Mouse (Mus musculus): Measurements from ENCODE around the gene 1500011B03Rik. TPM values are rescaled to one million over a fixed set of nuclear protein-coding genes. Genes with fewer than 3 reads are reported as not detected.
"Not testable (repeated sequence)": the region's sequence is repeated elsewhere in the genome, so short reads cannot be mapped to it uniquely, and the experiment has no call there.

Gene 1500011B03Rik
- 10 to 100 TPM; 41.1 to 61.7 (median 50.2) TPM for polyA plus RNA-seq (2017; shearing (Covaris generic))

DNA sequence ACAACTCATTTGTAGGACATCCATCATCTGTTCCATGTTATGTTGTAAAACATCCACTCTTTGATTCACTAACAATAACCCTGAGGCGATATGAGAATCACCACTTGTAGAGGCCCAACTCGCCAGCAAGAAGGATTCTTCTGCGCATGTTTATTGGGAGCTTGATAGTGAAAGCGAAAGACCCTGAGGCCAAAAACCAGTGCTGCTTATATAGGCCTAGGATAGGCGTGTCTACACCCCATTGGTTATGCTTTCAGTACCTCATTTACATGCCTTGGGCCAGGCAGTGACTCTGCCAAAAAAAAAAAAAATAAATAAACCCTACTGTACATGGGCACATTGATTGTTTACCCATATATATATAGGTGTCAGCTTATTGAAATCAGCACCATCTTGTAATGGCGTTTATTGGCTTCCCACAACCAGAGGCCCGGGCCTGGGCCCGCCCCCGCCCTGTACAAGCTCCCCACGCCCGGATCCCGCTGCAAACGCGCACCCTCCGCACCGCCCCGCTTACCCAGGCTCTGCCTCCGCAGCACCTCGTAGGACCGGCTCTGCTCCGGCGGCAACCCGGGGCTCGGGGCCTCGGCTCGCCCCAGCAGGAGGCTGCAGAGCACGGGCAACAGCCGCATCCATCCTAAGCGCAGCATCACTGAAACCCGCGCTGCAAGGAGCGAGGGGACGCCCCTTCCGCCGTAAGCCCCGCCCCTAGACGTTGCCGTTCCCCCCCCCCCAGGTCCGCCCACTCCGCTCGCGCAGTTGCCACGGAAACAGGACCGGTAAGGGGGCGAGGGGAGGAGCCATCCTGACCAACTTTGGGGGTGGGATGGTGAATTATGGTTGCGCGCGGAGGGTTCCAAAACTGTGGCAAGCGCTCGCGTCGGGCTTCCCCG is at the start of gene 1500011B03Rik:
Gene 1500011B03Rik (minus strand): TSS at position 673 of the 893 bp plus-strand sequence.
- peak; percentile 35 for ATAC-seq

DNA sequence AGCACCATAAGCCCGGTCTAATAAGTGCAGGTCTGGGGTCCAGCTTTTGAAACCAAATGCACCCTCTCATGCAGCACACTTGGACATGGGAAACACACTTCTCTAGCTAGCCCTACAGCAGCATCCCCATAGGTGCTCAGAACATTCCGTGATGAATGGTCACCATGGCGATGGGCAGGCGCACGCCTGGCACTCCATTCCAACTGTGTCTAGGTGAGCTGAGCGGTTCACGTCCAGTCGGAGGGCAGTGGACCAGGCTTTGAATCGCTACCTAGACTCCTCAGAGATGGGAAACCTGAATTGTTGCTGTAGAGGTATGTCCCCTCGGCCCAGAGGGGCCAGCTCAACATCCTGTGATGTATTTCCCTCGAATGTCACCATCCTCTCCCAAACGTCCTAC is 42.0 kb upstream of the 1500011B03Rik start:
- ATAC-seq = no peak

DNA sequence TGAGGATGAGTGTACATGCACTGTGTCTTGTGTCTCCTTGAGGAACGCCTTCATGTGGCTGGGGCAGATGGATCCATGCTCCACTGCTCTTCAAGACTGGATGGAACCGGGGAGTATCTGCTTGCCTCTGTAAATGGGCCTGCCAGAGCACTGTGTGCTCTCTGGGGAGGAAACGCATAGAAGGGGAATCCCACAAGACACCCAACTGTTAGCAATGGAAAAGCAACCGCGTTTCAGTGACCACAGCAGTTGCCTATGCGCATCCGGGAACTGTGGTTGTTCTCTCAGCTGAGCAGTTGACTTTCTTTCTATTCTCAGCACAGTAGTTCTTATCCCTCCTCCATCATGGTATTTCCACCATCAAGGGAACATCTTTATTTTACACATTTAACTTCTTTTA is 41.5 kb upstream of the 1500011B03Rik start:
- ATAC-seq = peak; percentile 73

DNA sequence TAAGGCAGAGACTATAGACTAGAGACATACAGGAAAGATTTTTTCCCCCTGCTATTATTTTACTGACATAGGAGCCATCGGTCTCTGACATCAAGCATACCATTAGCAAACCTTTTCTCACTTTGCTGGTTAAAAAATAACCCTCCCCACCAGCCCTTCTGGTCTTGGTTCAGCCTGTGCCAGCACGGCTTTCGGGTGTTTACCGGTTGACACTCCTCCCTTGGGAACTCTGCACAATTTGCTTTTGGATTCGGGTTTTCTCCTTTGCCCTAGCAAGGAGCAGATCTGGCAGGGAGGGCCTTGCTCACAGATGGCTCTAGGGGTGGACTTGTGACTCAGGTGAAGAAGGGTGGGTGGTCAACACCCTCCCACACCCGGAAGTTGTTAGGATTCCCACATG is 38.5 kb upstream of the 1500011B03Rik start:
- no peak for ATAC-seq

DNA sequence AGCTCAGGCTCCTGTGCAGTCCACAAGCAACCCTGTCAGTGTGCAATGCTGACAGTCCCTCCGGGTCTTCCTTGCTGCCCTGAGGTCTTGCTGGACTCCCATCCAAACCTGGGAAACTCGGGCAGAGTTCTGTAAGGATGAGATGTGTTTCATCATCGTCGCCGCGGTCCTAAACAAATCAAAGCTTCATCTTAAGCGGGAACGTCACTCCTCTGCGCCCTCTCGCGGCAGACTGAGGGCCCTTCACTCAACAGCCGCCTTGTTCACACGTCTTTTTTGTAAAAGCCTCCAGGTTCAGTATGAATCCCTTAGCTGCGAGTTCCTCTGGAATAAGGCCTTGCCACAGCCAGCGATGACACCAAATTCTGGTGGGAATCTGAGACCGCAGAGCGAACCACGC is 36.0 kb upstream of the 1500011B03Rik start:
- peak; percentile 28 for ATAC-seq

DNA sequence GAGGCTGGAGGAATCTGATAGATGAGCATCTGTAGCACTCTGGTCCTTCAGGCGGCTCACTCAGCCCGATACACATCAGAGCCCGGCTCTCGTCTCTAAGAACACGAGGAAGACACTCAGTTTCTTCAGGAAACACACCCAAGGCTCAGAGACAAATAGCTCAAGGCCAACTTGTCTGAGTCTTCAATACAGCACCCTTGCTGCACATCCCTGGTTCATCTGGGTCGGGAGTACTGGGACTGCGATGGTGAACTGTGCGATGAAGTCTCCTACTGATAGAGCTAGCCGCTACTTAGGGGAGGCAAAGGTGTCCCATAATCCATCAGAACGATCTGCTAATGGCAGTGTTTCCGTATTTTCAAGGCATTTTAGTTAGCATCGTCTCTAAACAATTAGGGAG is 35.3 kb upstream of the 1500011B03Rik start, which contains the start of gene Gm9936:
Gene Gm9936 (minus strand): TSS at position 101 of the 400 bp plus-strand sequence.
- no peak for ATAC-seq

DNA sequence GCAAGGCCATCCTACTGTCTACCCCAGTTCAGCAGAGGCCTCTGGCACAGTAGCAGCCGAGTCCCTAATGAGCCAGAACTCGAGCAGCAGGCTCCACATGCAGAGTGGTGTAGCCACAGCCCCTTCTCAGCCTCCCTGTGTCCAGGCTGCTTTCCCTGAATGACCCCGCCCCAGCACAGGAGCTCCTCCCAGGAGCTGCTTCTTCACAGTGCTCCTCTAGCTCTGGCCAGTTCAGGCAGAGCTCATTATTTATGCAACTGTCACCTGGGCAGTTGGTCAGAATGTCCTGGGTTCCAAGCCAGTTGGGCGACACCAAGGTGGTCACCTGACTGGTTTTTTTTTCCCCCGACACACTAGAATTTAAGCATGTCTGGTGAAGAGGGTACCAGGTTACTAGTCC is 30.1 kb upstream of the 1500011B03Rik start, which contains the start of gene 4930519G04Rik:
Gene 4930519G04Rik (plus strand): TSS at position 301 of the 400 bp plus-strand sequence.
- ATAC-seq = not testable (repeated sequence)

DNA sequence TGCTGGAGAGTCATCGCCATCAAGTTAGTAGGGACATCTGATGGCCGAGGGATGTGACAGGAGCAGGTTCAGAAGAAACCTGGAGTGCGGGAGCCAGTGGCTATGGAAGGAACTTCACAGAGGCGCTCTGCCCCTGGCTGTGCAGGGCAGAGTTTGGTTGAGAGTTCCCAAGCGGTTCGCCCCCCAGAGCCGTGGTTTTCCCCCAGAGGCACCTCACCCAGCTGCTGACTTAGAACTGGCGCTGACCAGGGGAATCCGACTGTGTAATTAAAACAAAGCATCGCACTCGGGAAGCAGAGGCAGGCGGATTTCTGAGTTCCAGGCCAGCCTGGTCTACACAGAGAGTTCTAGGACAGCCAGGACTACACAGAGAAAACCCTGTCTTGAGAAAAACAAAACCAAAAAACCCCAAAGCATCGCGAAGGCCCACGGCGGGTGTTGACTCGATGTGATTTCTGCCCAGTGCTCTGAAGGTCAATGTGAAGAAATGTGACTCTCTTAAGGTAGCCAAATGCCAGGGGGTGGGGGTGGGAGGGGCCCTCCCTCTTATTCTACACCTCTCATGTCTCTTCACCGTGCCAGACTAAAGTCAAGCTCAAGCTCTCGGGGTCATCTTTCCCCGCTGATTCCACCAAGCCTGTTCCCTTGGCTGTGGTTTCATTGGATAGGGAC is 28.4 kb upstream of the 1500011B03Rik start:
- no peak for ATAC-seq

DNA sequence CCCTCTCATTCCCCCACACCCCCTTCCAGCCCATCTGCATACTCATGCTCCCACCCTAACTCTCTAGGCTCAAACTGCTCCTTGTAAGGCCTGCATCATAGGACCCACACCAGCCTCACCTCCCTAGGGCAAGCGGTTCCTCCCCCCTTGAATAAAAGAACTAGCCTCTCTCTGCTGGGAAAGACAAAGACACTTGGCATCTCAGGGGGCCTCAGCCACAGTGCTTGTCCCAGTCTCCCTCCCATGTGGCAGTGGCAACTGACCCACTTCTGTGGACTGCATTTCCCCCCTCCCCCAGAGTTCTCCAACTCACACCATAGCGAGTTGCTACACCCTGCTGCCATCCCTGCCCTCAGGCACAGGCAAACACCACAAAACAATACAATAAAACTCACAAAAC is 21.1 kb upstream of the 1500011B03Rik start:
- ATAC-seq = not testable (repeated sequence)

DNA sequence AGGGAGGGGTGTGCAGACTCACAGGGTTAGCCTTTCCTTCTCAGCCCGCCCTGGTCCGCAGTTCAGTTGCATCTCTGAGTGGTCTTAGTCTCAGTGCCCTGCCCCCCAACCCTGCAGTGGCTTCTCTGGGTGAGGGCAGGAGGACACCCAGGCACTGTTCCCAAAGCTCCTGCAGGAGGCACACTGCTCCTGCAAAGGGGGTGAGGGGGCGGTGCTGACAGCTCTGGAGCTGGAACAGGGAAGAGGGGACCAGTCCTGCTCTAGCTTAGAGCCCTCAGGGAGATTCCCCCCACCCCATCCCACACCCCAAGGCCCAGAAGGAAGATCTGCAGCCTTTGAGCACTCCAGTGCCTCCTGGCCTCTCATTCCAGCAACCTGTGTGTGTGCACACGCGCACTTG is 19.4 kb upstream of the 1500011B03Rik start:
- ATAC-seq = no peak

DNA sequence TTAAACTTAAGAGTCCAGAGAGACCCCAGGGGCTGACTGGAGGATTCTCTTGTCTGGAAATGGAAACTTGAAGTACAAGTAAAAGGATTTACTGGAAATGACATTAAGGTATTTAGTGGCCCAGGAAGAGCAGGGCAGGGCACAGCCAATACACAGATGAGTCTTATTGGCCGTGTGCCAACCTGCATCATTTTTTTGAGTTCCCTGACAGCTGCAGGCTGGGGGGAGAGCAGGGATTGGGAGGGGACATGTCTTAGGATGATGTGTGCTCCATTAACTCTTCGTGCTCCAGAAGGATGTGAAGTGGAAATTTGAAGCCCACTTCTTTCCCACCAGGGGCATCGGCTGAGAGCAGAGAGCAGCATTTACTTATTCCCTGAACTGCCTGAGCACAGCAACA is 18.9 kb upstream of the 1500011B03Rik start:
- not testable (repeated sequence) for ATAC-seq

DNA sequence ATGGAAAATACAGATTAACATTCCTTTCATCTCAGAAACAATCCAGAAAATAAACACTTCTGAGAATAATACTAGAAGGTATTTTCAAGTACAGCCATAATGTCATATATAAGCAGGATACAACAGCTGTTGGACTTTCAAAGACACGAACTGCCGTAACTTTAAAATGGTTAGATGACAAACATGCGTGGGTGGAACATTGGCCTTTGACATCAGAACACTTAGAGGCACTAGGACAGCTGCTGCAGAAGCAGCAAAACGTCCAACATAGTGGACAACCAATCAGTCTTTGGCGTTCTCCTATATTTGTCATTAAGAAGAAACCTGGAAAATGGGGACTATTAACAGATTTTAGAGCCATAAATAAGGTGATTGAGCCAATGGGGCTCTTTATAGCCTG is 17.2 kb upstream of the 1500011B03Rik start:
- not testable (repeated sequence) for ATAC-seq

DNA sequence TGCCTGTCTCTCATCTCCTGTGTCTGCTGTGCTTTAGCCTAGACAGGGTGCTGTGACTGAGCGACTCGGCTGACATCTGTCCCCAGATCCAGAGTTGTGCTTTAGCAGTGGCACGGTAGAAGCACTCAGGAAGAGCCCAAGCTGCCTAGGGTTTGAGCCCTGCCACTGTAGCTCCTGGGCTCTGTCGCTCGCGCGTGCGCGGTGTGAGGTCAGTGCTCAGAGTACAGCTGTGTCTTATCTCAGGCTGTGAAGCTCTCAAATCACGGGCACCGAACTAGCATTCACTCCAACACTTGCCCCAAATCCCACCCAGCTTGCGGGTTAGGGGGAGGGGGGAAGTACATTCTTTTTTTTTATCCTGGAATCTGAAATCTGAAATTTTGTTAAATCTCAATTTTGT is 13.6 kb upstream of the 1500011B03Rik start:
- ATAC-seq = no peak

DNA sequence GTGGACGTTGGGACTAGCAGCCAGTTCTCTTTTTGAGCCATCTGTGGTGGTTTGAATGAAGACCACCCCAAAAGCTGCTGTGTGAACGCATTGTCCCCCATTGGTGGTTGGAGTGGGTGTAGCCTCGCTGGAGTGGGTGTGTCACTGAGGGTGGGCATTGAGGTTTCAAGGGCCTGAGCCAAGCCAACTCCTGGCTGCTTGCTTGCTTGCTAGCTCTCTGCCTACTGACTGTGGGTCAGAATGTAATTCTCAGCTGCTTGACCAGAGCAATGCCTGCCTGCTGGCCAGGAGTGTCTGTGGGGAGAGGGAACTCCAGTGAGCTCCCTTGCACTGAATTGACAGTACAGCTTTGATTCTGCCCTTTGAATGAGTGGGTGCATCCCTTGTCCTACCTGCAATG is 6.5 kb upstream of the 1500011B03Rik start:
- ATAC-seq = no peak

DNA sequence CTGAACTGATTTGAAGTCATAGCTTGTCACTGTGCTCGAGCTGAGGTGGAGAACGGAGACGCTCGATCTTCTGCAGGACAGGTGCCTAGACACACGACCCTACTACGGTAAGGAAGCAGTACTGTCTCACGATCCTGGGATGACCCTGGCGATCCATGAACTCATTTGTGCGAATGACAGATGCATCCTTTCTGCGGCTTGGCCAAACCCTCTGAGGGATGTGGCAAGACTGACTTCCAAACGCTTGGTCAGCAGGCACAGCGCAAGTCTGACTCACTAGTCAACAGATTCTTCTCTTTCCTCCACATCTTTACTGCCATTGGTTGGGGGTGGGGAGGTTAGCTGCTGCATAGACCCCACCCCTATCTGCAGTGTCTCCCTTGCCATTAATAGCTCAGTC is 4.2 kb upstream of the 1500011B03Rik start:
- ATAC-seq = no peak

DNA sequence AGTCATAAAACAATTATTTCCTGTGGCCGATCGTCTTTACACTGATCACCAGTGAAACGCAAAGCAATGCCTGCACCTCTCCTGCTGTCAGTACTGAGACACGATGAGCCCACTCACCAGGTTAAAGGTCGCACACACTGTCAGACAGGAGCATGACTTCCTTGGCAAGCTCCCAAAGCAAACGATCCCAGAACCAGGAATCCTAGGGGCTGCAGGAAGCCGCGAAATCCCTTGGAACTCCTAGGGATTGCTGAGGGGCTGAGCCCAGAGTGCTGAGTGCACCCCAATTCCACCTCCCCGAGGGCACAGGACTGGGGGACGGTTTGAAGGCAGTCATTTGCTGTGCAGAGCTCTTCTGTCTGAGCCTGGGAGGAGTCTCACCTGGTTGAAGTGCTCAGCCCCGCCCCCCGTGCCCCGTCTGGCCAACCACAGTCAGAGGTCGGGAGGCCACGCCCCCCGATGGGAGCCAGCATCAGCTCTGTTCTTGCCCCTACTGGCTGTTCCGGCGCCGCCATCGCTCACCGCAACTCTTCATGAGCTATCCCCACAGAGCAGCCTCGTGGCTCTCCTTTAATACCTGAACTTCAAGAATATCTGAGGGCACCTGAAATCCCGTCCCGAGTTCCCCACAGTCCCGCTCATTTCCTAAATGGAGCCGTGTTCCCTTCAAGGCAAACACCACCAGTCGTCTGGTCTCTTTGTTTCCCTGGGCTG is 2.9 kb upstream of the 1500011B03Rik start:
- peak; percentile 92 for ATAC-seq

DNA sequence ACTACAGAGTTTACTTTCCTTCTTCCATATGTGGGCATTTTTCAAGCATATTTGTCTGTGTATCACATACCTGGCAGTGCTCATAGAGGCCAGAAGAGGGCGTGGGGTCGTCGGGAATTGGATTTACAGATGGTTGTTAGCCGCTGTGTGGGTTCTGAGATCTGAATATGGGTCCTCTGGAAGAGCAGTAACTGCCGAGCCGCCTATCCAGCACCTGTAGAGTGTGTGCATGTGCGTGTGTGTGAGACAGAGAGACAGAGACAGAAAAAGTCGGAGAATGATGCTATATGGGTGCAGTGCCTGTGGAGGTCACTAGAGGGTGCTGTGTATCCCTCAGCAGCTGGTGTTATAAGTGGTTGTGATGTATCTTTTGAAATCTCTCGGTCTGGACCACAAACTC is 929 bp upstream of the 1500011B03Rik start:
- ATAC-seq = peak; percentile 38

DNA sequence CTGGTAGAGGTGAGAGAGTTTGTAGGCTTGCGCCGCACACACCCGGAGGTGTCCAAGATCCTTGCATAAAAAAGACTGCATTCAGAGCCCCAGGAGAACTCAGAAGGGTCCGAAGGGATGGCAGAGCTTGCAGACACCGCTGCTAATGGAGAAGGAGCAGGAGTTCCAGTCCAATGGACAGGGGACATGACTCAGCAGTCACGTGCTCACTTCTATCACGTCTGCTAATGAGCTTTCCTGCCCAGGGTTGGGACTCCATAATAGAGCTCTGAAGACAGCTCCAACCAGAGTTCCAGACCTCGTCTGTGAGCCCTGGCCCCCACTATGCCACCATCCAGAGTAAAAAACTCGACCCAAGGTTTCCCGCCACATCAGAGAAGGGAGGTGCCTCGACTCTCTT is 5.1 kb downstream of the 1500011B03Rik start:
- no peak for ATAC-seq

DNA sequence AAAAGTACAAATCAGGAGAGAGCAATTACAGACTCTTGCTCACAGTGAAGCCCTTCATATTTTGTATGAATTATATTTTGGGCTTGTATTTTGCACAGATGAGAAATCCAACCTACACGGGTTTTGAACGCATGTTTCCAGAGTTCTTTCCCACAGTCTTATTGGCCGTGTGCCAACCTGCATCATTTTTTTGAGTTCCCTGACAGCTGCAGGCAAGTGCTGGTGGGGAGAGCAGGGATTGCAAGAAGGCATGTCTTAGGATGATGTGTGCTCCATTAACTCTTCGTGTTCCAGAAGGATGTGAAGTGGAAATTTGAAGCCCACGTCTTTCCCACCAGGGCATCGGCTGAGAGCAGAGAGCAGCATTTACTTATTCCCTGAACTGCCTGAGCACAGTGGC is 6.7 kb downstream of the 1500011B03Rik start:
- no peak for ATAC-seq

DNA sequence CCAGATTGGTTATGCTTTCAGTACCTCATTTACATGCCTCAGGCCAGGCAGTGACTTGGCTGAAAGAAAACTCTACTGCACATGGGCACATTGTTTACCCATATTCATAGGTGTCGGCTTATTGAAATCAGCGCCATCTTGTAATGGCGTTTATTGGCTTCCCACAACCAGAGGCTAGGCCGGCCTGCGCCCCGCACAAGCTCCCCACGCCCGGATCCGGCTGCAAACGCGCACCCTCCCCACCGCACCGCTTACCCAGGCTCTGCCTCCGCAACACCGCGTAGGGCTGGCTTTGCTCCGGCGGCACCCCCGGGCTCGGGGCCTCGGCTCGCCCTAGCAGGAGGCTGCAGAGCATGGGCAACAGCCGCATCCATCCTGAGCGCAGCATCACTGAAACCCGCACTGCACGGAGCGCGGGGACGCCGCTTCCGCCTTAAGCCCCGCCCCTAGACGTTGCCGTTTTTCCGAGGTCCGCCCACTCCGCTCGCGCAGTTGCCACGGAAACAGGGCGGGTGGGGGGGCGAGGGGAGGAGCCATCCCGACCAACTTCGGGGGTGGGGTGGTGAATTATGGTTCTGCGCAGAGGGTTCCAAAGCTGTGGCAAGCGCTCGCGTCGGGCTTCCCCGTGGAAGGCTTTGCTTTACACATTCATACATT is 9.6 kb downstream of the 1500011B03Rik start:
- ATAC-seq = peak; percentile 98

DNA sequence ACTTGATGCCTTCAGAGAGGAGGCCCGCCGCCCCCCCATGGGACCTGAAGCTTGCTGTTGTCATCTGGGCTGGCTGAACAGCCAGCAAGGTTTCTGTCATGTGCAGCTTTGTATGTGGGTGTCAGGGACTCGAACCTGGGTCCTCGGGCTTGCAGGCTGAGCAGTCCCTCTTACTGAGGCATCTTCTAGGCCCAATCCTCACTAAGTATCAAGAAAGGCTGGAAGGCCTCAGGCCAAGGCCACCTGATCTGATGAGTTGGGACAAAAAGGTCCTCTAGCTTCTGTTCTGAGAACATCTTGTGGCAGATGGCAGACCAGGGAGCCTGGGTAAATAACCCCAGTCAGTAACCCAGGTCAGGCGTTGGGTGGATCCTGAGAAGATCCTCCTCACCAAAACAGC is 13.4 kb downstream of the 1500011B03Rik start:
- no peak for ATAC-seq

DNA sequence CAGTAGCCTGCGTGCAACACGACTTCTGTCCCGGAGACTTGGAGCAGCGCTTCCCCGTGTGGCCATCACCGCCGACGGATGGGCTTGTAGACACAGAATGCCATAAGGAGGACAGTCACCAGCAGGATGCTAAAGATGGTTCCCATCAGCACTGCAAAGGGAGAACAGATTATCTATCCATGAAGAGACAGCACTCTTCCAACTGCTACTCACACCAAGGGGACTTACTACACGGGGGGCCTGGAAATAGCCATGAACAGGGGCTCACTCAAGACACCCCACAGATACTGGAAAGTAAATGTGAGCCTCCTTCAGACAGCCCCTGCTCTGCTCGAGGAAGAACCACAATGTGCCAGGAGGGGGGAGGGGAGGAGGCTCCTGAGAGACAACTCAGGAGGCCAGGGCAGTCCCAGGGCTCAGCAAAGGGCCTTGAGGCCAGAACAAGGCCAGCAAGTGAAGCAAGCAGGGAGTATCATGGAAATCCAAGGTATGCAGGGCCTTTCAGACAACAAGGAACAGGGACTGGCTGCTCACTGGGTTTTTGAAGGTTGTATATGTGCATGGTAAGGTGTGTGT is 14.0 kb downstream of the 1500011B03Rik start:
- no peak for ATAC-seq

All from inflammation-experienced regulatory T-cells, adult 6 months (primary cell).